Mouse (Mus musculus) liver, postnatal 0 days (tissue): Measurements from ENCODE around the gene Rps11. TPM values are rescaled to one million over a fixed set of nuclear protein-coding genes. Genes with fewer than 3 reads are reported as not detected.

ENCODE experiments used
- ATAC-seq: fragments of 200-750 bp; cut with Nextera tagmentation; 2 replicates; pipeline ENCODE4 v1.8.0; 2017; ENCODE audit warnings: mild to moderate bottlenecking, moderate library complexity
- DNase-seq: peaks from one replicate; pipeline ENCODE4 v3.0.0-alpha.2; 2016
- H3K27ac ChIP-seq: fragments of 300-500 bp; sonication (generic); 2 replicates; pipeline ENCODE4 v1.5.1; 2014; ENCODE audit warnings: antibody characterized with exemption, moderate library complexity, mild to moderate bottlenecking, low read depth
- H3K27me3 ChIP-seq: fragments of 300-500 bp; sonication (generic); 2 replicates; pipeline ENCODE4 v1.6.1; 2014; ENCODE audit warnings: low read length, control low read depth, mixed read lengths; ENCODE audit not compliant: insufficient read depth
- H3K36me3 ChIP-seq: fragments of 300-500 bp; sonication (generic); replicated peaks from 2 replicates; pipeline ENCODE4 v1.6.1; 2014; ENCODE audit warnings: mild to moderate bottlenecking, control low read depth, low read length, moderate library complexity, mixed read lengths; ENCODE audit not compliant: insufficient read depth
- H3K4me1 ChIP-seq: fragments of 300-500 bp; sonication (generic); 2 replicates; pipeline ENCODE4 v1.6.1; 2014; ENCODE audit warnings: antibody characterized with exemption, mild to moderate bottlenecking, control low read depth; ENCODE audit not compliant: insufficient read depth
- H3K4me2 ChIP-seq: fragments of 300-500 bp; sonication (generic); 2 replicates; pipeline ENCODE4 v1.6.1; 2014; ENCODE audit warnings: low read depth, mild to moderate bottlenecking, low read length, moderate library complexity, mixed read lengths
- H3K4me3 ChIP-seq: fragments of 300-500 bp; sonication (generic); 2 replicates; pipeline ENCODE4 v1.5.1; 2014; ENCODE audit warnings: low read depth, low read length
- H3K9ac ChIP-seq: fragments of 300-500 bp; sonication (generic); replicated peaks from 2 replicates; pipeline ENCODE4 v1.6.1; 2014; ENCODE audit warnings: mild to moderate bottlenecking, moderate library complexity
- H3K9me3 ChIP-seq: fragments of 300-500 bp; sonication (generic); 2 replicates; pipeline ENCODE4 v1.6.1; 2016; ENCODE audit warnings: mild to moderate bottlenecking, control low read depth, low read length, mixed read lengths
- CTCF ChIP-seq: sonication (generic); IDR thresholded peaks from 2 replicates; pipeline ENCODE4 v1.5.1; 2016; ENCODE audit warnings: antibody characterized with exemption, low read depth
- EP300 ChIP-seq: IDR thresholded peaks from 2 replicates; pipeline ENCODE4 v1.6.1; 2016; ENCODE audit warnings: antibody characterized with exemption, low read depth, mild to moderate bottlenecking
- WGBS: fragments of 180-500 bp; shearing (Covaris S2); extraction: QIAGEN DNeasy Blood & Tissue Kit; methylation state at CpG from one replicate; pipeline ENCODE4 v1.1.7; 2014; ENCODE audit not compliant: insufficient replicate concordance; 5-methylcytosine and 5-hydroxymethylcytosine counted together
- polyA plus RNA-seq: library from polyadenylated mRNA; unstranded; fragments of >200 nt; fragmentation: Nextera tagmentation; extraction: Ambion mirVana; gene quantifications from 2 replicates; pipeline ENCODE4 v1.2.1, GENCODE M21; 2015

The Rps11 gene
- polyA plus RNA-seq, 1 experiment from 2014 or later, result 696 TPM

DNA sequence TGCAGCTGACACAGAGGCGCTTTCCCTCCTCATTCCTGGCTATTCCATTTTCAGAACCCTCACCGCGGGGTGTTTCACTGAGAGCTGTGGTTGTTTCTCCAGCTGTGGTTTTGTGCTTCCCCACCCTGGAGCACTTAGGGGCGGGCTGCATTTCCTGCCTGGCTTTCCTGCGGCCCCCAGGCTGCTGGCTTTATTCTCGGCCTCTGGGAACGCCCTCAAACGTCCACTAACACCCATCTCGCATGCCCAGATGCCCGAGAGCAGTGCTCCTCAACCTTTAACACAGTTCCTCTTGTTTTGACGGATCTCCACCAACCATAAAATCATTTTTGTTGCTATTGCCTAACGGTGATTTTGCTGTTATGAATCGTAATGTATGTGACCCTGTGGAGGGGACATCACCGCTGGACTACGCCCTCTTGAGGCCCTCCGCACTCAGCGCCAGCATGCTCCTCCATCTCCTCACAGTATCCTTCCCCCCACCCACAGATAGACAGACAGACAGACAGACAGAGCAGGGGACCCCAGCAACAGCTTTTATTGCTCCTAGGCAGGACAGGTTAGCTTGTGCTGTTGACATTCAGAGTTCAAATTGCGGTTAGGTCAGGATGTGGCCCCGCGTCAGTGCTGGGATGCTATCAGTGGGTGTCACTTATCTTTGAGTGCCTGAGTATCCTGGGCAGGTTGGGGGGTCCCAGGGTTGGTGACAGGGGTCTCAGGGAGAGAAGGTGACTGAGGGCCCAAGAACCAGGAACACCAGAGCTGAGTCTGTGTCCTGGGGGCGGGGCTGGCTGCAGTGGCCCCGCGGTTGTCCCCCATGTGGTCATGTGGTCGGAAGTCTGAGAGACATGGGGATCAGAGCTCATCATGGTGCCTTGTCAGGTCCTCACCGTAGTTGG is 41.6 kb downstream of the Rps11 start:
- peak; percentile 51; the same call in 1 of the 2 replicates for ATAC-seq

DNA sequence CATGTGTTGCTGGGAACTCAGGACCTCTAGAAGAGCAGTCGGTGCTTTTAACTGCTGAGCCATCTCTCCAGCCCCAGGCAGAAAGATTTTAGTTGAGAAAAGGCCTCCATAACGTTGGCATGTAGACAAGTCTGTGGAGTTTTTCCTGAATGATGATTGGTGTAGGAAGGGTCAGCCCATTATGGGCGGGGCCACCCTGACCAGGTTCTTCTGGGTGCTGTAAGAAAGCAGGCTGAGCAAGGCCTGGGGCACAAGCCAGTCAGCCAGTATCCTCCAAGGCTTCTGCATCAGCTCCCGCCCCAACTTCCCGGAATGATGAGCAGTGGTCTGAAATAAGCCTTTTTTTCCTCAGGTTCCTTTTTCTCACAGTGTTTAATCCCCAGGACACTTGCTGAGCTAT is 43.2 kb downstream of the Rps11 start:
- Histone ChIP-seq H3K27me3 (no peaks in the 10 kb centered on the region), H3K4me3 (no peak overlapping the region), H3K4me1 (peaks cover 4% of the 10 kb centered on the region; the same call in 1 of the 2 replicates), H3K36me3 (peaks cover 13% of the 10 kb centered on the region), H3K9me3 (no peaks in the 10 kb centered on the region), H3K4me2 (no peak overlapping the region), H3K9ac (no peak overlapping the region), H3K27ac (no peak overlapping the region)
- TF ChIP-seq EP300 (no peak), CTCF (no peak)
- WGBS, result 65% methylated on average over 5 of the region's 5 CpGs
- DNase-seq, result no peak
- no peak for ATAC-seq

More for the DNA sequence above, 41.6 kb downstream of the Rps11 start:
- no peak for TF ChIP-seq EP300
- TF ChIP-seq CTCF, result peak; percentile 36
- peak; percentile 57 for DNase-seq
- H3K4me2 ChIP-seq, result peak overlapping the region; percentile 64
- peak overlapping the region; percentile 61 for H3K27ac ChIP-seq
- peak overlapping the region; percentile 27 for H3K4me3 ChIP-seq
- peaks cover 4% of the 10 kb centered on the region; the same call in 1 of the 2 replicates for H3K4me1 ChIP-seq
- 22% methylated on average over 25 of the region's 25 CpGs for WGBS
- H3K9me3 ChIP-seq, result no peaks in the 10 kb centered on the region
- peak overlapping the region; percentile 34 for H3K9ac ChIP-seq
- H3K27me3 ChIP-seq, result no peaks in the 10 kb centered on the region
- H3K36me3 ChIP-seq, result peaks cover 3% of the 10 kb centered on the region

DNA sequence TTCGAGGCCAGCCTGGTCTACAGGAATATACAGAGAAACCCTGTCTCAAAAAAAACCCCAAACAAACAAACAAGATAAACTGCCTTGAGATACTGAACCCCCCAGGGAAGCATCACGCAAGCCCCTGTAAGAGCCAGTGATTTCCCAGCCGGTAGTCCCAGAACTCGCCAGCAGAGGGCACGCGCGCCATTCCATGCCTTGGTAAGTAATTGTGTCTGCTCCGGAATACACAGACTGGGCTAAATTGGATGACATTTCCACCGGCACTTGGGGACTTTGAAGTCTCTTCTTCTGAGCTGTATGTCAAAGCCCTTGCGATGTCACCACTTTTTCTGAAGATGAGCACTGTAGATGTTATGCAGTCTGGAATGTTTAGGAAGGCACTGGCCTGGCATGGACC is 44.4 kb downstream of the Rps11 start:
- Histone ChIP-seq H3K36me3 (peaks cover 18% of the 10 kb centered on the region), H3K27me3 (no peaks in the 10 kb centered on the region), H3K9ac (no peak overlapping the region), H3K4me2 (no peak overlapping the region), H3K4me3 (no peak overlapping the region), H3K27ac (no peak overlapping the region), H3K9me3 (no peaks in the 10 kb centered on the region), H3K4me1 (peaks cover 9% of the 10 kb centered on the region; the same call in 1 of the 2 replicates)
- no peak for TF ChIP-seq EP300
- TF ChIP-seq CTCF, result peak; percentile 97
- ATAC-seq, result peak; percentile 38; the same call in 1 of the 2 replicates
- peak; percentile 92 for DNase-seq
- WGBS, result 2% methylated on average over 10 of the region's 10 CpGs

DNA sequence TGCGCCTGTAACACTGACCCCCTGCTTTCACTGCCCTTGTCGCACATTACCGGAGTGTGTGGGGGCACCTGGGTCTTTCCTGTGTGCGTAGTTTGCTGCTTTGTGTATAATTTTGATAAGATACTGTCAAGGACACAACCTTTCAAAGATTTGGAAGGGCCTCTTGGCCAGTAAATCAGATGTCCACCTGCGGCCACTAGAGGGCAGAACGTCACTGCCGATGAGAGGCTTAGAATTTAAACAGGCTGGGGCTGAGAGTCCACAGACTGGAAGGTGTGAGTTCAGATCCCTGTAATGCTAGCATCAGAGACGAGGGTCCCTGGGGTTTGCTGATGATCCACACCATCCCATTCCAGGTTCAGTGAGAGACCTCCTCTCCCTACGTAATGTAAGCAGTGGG is 45.7 kb downstream of the Rps11 start:
- no peaks in the 10 kb centered on the region for H3K9me3 ChIP-seq
- ATAC-seq (0 out of 2 replicates have a peak, but pooled peaks have one; percentile 20), DNase-seq (peak; percentile 79)
- peaks cover 20% of the 10 kb centered on the region for H3K36me3 ChIP-seq
- H3K4me3 ChIP-seq, result no peak overlapping the region
- H3K4me1 ChIP-seq, result peaks cover 9% of the 10 kb centered on the region; the same call in 1 of the 2 replicates
- H3K4me2 ChIP-seq, result no peak overlapping the region
- no peaks in the 10 kb centered on the region for H3K27me3 ChIP-seq
- no peak overlapping the region for H3K27ac ChIP-seq
- peak; percentile 90 for TF ChIP-seq CTCF
- no peak for TF ChIP-seq EP300
- H3K9ac ChIP-seq, result no peak overlapping the region
- WGBS, result 22% methylated on average over 9 of the region's 9 CpGs

DNA sequence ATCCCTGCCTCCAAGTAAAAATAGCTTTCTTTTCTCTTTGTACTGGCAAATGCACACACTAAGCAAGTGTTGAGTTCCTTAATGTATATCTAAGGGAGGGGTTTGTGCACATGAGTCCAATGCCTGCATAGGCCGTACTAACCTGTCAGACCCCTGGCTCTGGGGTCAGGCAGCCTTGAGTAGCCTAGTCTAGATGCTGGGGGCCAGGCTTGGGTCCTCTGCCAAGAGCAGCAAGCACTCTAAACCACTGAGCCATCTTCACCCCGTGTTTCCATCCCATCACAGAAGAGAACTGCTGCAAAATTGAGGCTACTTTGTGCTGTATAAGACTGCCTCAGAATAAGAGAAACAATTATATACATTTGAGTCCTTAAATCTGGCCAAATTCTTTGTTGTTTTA is 46.4 kb downstream of the Rps11 start:
- DNase-seq (no peak), ATAC-seq (no peak)
- 98% methylated on average over 2 of the region's 2 CpGs for WGBS
- H3K9me3 ChIP-seq, result no peaks in the 10 kb centered on the region
- no peak overlapping the region for H3K4me2 ChIP-seq
- TF ChIP-seq CTCF (no peak), EP300 (no peak)
- H3K27ac ChIP-seq, result no peak overlapping the region
- peaks cover 7% of the 10 kb centered on the region; the same call in 1 of the 2 replicates for H3K4me1 ChIP-seq
- no peaks in the 10 kb centered on the region for H3K27me3 ChIP-seq
- no peak overlapping the region for H3K4me3 ChIP-seq
- H3K36me3 ChIP-seq, result peaks cover 20% of the 10 kb centered on the region
- H3K9ac ChIP-seq, result no peak overlapping the region

DNA sequence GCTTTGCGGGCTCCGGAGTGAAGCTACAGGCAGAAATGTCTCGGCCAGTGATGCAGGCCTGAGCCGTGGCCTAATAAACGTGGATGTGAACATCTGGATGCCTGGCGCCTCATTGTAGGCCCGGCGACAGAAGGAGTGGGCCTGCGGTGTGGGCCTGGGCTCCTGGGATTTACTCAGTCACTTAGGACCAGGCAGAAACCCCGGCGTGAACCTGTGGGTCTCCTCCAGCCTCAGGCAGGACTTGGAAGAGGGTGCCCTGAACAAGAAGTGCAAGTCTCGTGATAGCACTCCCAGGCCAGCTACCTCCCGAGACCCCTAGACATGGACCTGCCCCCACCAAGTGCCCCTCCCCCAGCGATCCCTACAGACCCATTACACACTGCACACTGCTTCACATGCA is 46.9 kb downstream of the Rps11 start:
- Histone ChIP-seq H3K27ac (no peak overlapping the region), H3K4me3 (no peak overlapping the region), H3K4me1 (0 out of 2 replicates have a peak, but pooled peaks cover 4% of the 10 kb centered on the region), H3K9me3 (no peaks in the 10 kb centered on the region), H3K4me2 (no peak overlapping the region), H3K36me3 (peaks cover 20% of the 10 kb centered on the region), H3K27me3 (no peaks in the 10 kb centered on the region), H3K9ac (no peak overlapping the region)
- DNase-seq (no peak), ATAC-seq (no peak)
- 92% methylated on average over 14 of the region's 14 CpGs for WGBS
- TF ChIP-seq CTCF (no peak), EP300 (no peak)
